Comparison of ENCODE assay signal across 18 mouse cellular contexts in the genomic region with DNA sequence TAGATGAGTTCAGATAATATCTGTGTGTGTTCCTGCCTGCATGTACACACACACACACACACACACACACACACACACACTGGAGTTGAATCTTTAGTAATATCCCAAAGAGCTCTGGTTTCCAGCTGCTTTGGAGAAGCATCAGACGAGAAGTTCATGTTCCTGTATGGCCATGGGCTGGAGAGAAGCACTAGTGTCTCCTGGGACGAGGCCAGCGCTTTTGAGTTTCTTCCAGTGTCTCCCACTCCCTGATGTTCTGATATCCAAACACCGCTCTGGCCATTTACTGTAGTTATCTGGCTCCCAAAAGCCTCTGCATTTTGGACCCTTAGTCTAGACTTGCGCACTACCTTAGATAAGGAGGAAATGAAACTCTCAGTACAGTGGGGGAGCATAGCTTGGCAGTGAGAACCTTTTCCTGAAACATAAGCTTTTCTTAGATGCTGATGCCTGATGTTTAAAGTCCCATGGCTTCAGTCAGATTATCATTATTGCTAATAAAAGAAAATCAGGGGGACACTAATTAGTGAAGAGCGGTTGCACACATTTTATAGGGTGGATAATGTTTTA.
DNase-seq lines count a peak whose midpoint lies in the region; ATAC-seq and TF ChIP-seq lines count a peak whose summit lies in the region.
"Had no signal": no experiment of that assay in that cellular context is flagged by ENCODE, and none has a peak within 500 bp of the region (broad histone marks: within the 10 kb centered on the region; RNA-seq: fewer than 3 reads in every experiment).

No protein-coding gene starts in this region.

- DNase-seq in gastrocnemius, adult 2 months: peak; percentile 27
- no peak for DNase-seq in gastrocnemius, postnatal 36 days
- peak; percentile 8 for DNase-seq in lung, postnatal 14 days
- no peak for DNase-seq in lung, adult 18-20 months
- peak; percentile 19 to 26 for DNase-seq in heart, postnatal 36 days
- peak; percentile 10 for DNase-seq in skeletal muscle tissue, adult 2 months (ENCODE audit: low read depth, low spot score)
- DNase-seq: adrenal gland, postnatal 10 days; cerebellum, adult 2 months; forebrain, postnatal 0 days; lung, embryonic 14.5 days; midbrain, embryonic 14.5 days; thymus, postnatal 4 days had no signal

- no peak overlapping the region for H3K27ac ChIP-seq in gastrocnemius, adult 2 months
- H3K27ac ChIP-seq: embryonic facial prominence, embryonic 12.5 days; heart, adult 2 months; kidney, embryonic 15.5 days had no signal

- intact Hi-C loops in gastrocnemius, adult 2 months (cut with DNase I): no loop called here
- intact Hi-C loops in gastrocnemius, postnatal 36 days (cut with DNase I): no loop called here
- intact Hi-C loops in heart, postnatal 36 days (cut with DNase I): no loop called here

- ATAC-seq in erythroid progenitor cell, adult 5-6 weeks (replicated peaks; ENCODE audit: low FRiP score, poor library complexity, severe bottlenecking): no peak
- no peak for ATAC-seq in activated CD4-positive, CD25-positive, alpha-beta regulatory T cell, adult 4 months
- ATAC-seq: forebrain, postnatal 0 days had no signal

- no peak overlapping the region for H3K4me3 ChIP-seq in gastrocnemius, adult 2 months
- H3K4me3 ChIP-seq: embryonic facial prominence, embryonic 12.5 days; heart, adult 2 months; kidney, embryonic 15.5 days; myocyte had no signal

- TF ChIP-seq CTCF in gastrocnemius, adult 2 months (IDR thresholded peaks at IDR 0.05): no peak

Comparison
In these comparisons a context has a peak if more than half of its experiments do, and no peak if none do; other contexts are left out.
1. DNase-seq: peak in gastrocnemius, adult 2 months (single experiment), lung, postnatal 14 days (single experiment), heart, postnatal 36 days (2 of 2) and skeletal muscle tissue, adult 2 months (single experiment); none in gastrocnemius, postnatal 36 days (0 of 2) and lung, adult 18-20 months (0 of 2).